Mouse (Mus musculus) intestine, embryonic 15.5 days (tissue): Measurements from ENCODE around the gene Lrit3. TPM values are rescaled to one million over a fixed set of nuclear protein-coding genes. Genes with fewer than 3 reads are reported as not detected.

Experiments
- ATAC-seq: fragments of 200-750 bp; cut with Nextera tagmentation; 2 replicates; pipeline ENCODE4 v1.8.0; 2017; ENCODE audit warnings: moderate TSS enrichment, moderate library complexity
- H3K27ac ChIP-seq: fragments of 300-500 bp; sonication (generic); 2 replicates; pipeline ENCODE4 v1.5.1; 2015; ENCODE audit warnings: mild to moderate bottlenecking, inconsistent platforms
- H3K27me3 ChIP-seq: fragments of 300-500 bp; sonication (generic); replicated peaks from 2 replicates; pipeline ENCODE4 v1.6.1; 2015; ENCODE audit warnings: inconsistent platforms
- H3K36me3 ChIP-seq: fragments of 300-500 bp; sonication (generic); 2 replicates; pipeline ENCODE4 v1.6.1; 2015; ENCODE audit warnings: inconsistent platforms
- H3K4me1 ChIP-seq: fragments of 300-500 bp; sonication (generic); replicated peaks from 2 replicates; pipeline ENCODE4 v1.6.1; 2015; ENCODE audit warnings: inconsistent platforms
- H3K4me2 ChIP-seq: fragments of 300-500 bp; sonication (generic); replicated peaks from 2 replicates; pipeline ENCODE4 v1.6.1; 2015; ENCODE audit warnings: mild to moderate bottlenecking, inconsistent platforms
- H3K4me3 ChIP-seq: fragments of 300-500 bp; sonication (generic); replicated peaks from 2 replicates; pipeline ENCODE4 v1.5.1; 2015; ENCODE audit warnings: inconsistent platforms
- H3K9ac ChIP-seq: fragments of 300-500 bp; sonication (generic); 2 replicates; pipeline ENCODE4 v1.6.1; 2015; ENCODE audit warnings: inconsistent platforms
- H3K9me3 ChIP-seq: fragments of 300-500 bp; sonication (generic); 2 replicates; pipeline ENCODE4 v1.6.1; 2016; ENCODE audit warnings: inconsistent platforms
- WGBS: fragments of 180-500 bp; shearing (Covaris S2); methylation state at CpG from one replicate; pipeline ENCODE4 v1.1.7; 2015; 5-methylcytosine and 5-hydroxymethylcytosine counted together
- polyA plus RNA-seq: library from polyadenylated mRNA; unstranded; fragments of >200 nt; fragmentation: Nextera tagmentation; extraction: Ambion mirVana; gene quantifications from 2 replicates; pipeline ENCODE4 v1.2.1, GENCODE M21; 2015

Gene Lrit3
- polyA plus RNA-seq: not detected in 2 replicates

GRCm38 (mm10) chr3:129803765-129804164 is at the start of gene Lrit3:
Gene Lrit3, minus strand, starts transcription at chr3:129804030.
- Histone ChIP-seq H3K4me1 (no peaks in the 10 kb centered on the region), H3K9ac (no peak within 1 kb of the TSS), H3K36me3 (no peaks in the 10 kb centered on the region), H3K4me3 (peak within 1 kb of the TSS; percentile 22), H3K27ac (no peak within 1 kb of the TSS), H3K9me3 (no peaks in the 10 kb centered on the region), H3K27me3 (no peaks in the 10 kb centered on the region), H3K4me2 (peak within 1 kb of the TSS; percentile 44)
- ATAC-seq: peak; percentile 62; the same call in 1 of the 2 replicates
- WGBS: 66% methylated on average over 10 of the region's 10 CpGs

GRCm38 (mm10) chr3:129846846-129847245 is 43.0 kb upstream of the Lrit3 start:
- Histone ChIP-seq H3K9ac (no peak overlapping the region), H3K4me3 (no peak overlapping the region), H3K27ac (no peak overlapping the region), H3K36me3 (no peaks in the 10 kb centered on the region), H3K4me2 (no peak overlapping the region), H3K4me1 (no peaks in the 10 kb centered on the region), H3K9me3 (no peaks in the 10 kb centered on the region), H3K27me3 (no peaks in the 10 kb centered on the region)
- ATAC-seq: no peak
- WGBS: 81% methylated on average over 7 of the region's 7 CpGs

- Histone ChIP-seq H3K4me3 (no peak overlapping the region), H3K9me3 (no peaks in the 10 kb centered on the region), H3K4me2 (no peak overlapping the region), H3K9ac (no peak overlapping the region), H3K36me3 (no peaks in the 10 kb centered on the region), H3K27me3 (no peaks in the 10 kb centered on the region), H3K27ac (no peak overlapping the region), H3K4me1 (no peaks in the 10 kb centered on the region)
- no peak for ATAC-seq
- 71% methylated on average over 2 of the region's 2 CpGs for WGBS
These were observed 42.0 kb upstream of the Lrit3 start for GRCm38 (mm10) chr3:129845868-129846267.

- Histone ChIP-seq H3K36me3 (no peaks in the 10 kb centered on the region), H3K9me3 (no peaks in the 10 kb centered on the region), H3K4me3 (no peak overlapping the region), H3K27me3 (no peaks in the 10 kb centered on the region), H3K27ac (no peak overlapping the region), H3K4me2 (0 out of 2 replicates have a peak overlapping the region, but pooled peaks have one; percentile 22), H3K9ac (no peak overlapping the region), H3K4me1 (no peaks in the 10 kb centered on the region)
- peak; percentile 18; the same call in 1 of the 2 replicates for ATAC-seq
- 49% methylated on average over 7 of the region's 7 CpGs for WGBS
These were observed 34.2 kb upstream of the Lrit3 start for GRCm38 (mm10) chr3:129838017-129838416.

GRCm38 (mm10) chr3:129836965-129837364 is 33.1 kb upstream of the Lrit3 start:
- H3K36me3 ChIP-seq: no peaks in the 10 kb centered on the region
- peak; percentile 13; the same call in 1 of the 2 replicates for ATAC-seq
- peak overlapping the region; percentile 21; the same call in 1 of the 2 replicates for H3K4me3 ChIP-seq
- no peak overlapping the region; the same call in 1 of the 2 replicates for H3K4me2 ChIP-seq
- H3K27ac ChIP-seq: no peak overlapping the region
- no peak overlapping the region for H3K9ac ChIP-seq
- 64% methylated on average over 6 of the region's 6 CpGs for WGBS
- H3K9me3 ChIP-seq: no peaks in the 10 kb centered on the region
- H3K4me1 ChIP-seq: no peaks in the 10 kb centered on the region
- no peaks in the 10 kb centered on the region for H3K27me3 ChIP-seq

- peak; percentile 84 for ATAC-seq
- Histone ChIP-seq H3K4me2 (peak overlapping the region; percentile 56), H3K27me3 (no peaks in the 10 kb centered on the region), H3K4me1 (no peaks in the 10 kb centered on the region), H3K4me3 (peak overlapping the region; percentile 21; the same call in 1 of the 2 replicates), H3K9ac (no peak overlapping the region), H3K36me3 (no peaks in the 10 kb centered on the region), H3K9me3 (no peaks in the 10 kb centered on the region), H3K27ac (peak overlapping the region; percentile 79)
- WGBS: 13% methylated on average over 11 of the region's 11 CpGs
These were observed 32.3 kb upstream of the Lrit3 start for GRCm38 (mm10) chr3:129836051-129836697.

- Histone ChIP-seq H3K36me3 (no peaks in the 10 kb centered on the region), H3K4me3 (peak within 1 kb of the TSS; percentile 21; the same call in 1 of the 2 replicates), H3K9me3 (no peaks in the 10 kb centered on the region), H3K27ac (peak within 1 kb of the TSS; percentile 79), H3K4me2 (peak within 1 kb of the TSS; percentile 56), H3K4me1 (no peaks in the 10 kb centered on the region), H3K9ac (no peak within 1 kb of the TSS), H3K27me3 (no peaks in the 10 kb centered on the region)
- peak; percentile 14; the same call in 1 of the 2 replicates for ATAC-seq
- 63% methylated on average over 6 of the region's 6 CpGs for WGBS
These were observed 31.6 kb upstream of the Lrit3 start, which contains the start of gene Cfi for GRCm38 (mm10) chr3:129835388-129835934. Gene Cfi, plus strand, starts transcription at chr3:129835884.

- H3K9ac ChIP-seq: peak within 1 kb of the TSS; percentile 80
- peak within 1 kb of the TSS; percentile 90 for H3K27ac ChIP-seq
- peaks cover 11% of the 10 kb centered on the region for H3K4me1 ChIP-seq
- ATAC-seq: peak; percentile 94
- no peaks in the 10 kb centered on the region for H3K9me3 ChIP-seq
- H3K27me3 ChIP-seq: no peaks in the 10 kb centered on the region
- under 1% methylated on average over 60 of the region's 60 CpGs for WGBS
- H3K4me3 ChIP-seq: peak within 1 kb of the TSS; percentile 95
- peaks cover 6% of the 10 kb centered on the region; the same call in 1 of the 2 replicates for H3K36me3 ChIP-seq
- H3K4me2 ChIP-seq: peak within 1 kb of the TSS; percentile 85
These were observed 27.3 kb upstream of the Lrit3 start, which contains the start of gene Gar1 for GRCm38 (mm10) chr3:129831035-129831568. Gene Gar1, minus strand, starts transcription at chr3:129831396.

GRCm38 (mm10) chr3:129830626-129831025 is 26.8 kb upstream of the Lrit3 start:
- peak overlapping the region; percentile 90 for H3K27ac ChIP-seq
- H3K4me3 ChIP-seq: peak overlapping the region; percentile 95
- peaks cover 9% of the 10 kb centered on the region; the same call in 1 of the 2 replicates for H3K36me3 ChIP-seq
- peak; percentile 20; the same call in 1 of the 2 replicates for ATAC-seq
- H3K4me1 ChIP-seq: peaks cover 11% of the 10 kb centered on the region
- WGBS: under 1% methylated on average over 42 of the region's 45 CpGs
- peak overlapping the region; percentile 80 for H3K9ac ChIP-seq
- H3K9me3 ChIP-seq: no peaks in the 10 kb centered on the region
- peak overlapping the region; percentile 85 for H3K4me2 ChIP-seq
- H3K27me3 ChIP-seq: no peaks in the 10 kb centered on the region

- H3K4me1 ChIP-seq: peaks cover 11% of the 10 kb centered on the region
- no peak overlapping the region for H3K4me3 ChIP-seq
- no peaks in the 10 kb centered on the region for H3K27me3 ChIP-seq
- WGBS: 94% methylated on average over 5 of the region's 5 CpGs
- H3K27ac ChIP-seq: no peak overlapping the region
- H3K9me3 ChIP-seq: no peaks in the 10 kb centered on the region
- ATAC-seq: no peak
- peaks cover 19% of the 10 kb centered on the region for H3K36me3 ChIP-seq
- no peak overlapping the region for H3K9ac ChIP-seq
- no peak overlapping the region for H3K4me2 ChIP-seq
These were observed 23.9 kb upstream of the Lrit3 start for GRCm38 (mm10) chr3:129827691-129828090.

- 90% methylated on average over 10 of the region's 10 CpGs for WGBS
- no peak for ATAC-seq
- no peak overlapping the region for H3K27ac ChIP-seq
- peaks cover 19% of the 10 kb centered on the region for H3K36me3 ChIP-seq
- no peaks in the 10 kb centered on the region for H3K27me3 ChIP-seq
- no peaks in the 10 kb centered on the region for H3K9me3 ChIP-seq
- peaks cover 11% of the 10 kb centered on the region for H3K4me1 ChIP-seq
- no peak overlapping the region for H3K4me3 ChIP-seq
- no peak overlapping the region for H3K9ac ChIP-seq
- no peak overlapping the region for H3K4me2 ChIP-seq
These were observed 22.9 kb upstream of the Lrit3 start for GRCm38 (mm10) chr3:129826691-129827090.

GRCm38 (mm10) chr3:129824891-129825290 is 21.1 kb upstream of the Lrit3 start:
- no peak overlapping the region for H3K4me3 ChIP-seq
- ATAC-seq: no peak
- no peaks in the 10 kb centered on the region for H3K9me3 ChIP-seq
- whole genome bisulfite sequencing: 92% methylated on average over 10 of the region's 10 CpGs
- H3K27me3 ChIP-seq: no peaks in the 10 kb centered on the region
- H3K9ac ChIP-seq: no peak overlapping the region
- no peak overlapping the region for H3K4me2 ChIP-seq
- peaks cover 19% of the 10 kb centered on the region for H3K36me3 ChIP-seq
- H3K27ac ChIP-seq: no peak overlapping the region
- H3K4me1 ChIP-seq: peaks cover 10% of the 10 kb centered on the region
